Mouse (Mus musculus) NIH3T3 (cell line): ENCODE measurements around the gene Olfr1089.

Source experiments
- DNase-seq: peaks from one replicate; pipeline ENCODE4 v3.0.0-alpha.2; 2012; ENCODE audit warnings: low read depth

Gene Olfr1089

DNA sequence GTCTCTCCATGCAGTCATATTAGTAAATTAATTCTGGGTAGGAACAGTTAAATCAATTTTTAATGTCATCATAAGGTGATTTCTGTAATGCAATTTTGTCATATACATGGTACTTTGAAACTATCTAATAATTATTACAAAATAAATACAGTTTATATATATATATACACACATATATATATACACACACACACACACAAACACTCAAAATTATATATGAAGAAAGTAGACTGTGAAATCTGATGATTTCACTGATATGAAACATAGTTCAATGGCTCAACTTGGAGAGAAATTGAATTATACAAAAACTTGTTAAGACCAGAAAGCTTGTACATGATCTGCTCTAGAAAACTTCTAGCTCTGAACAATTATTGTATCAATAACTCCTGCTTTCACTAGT is at the start of gene Olfr1089:
Gene Olfr1089 (minus strand): TSS at position 101 of the 400 bp plus-strand sequence.
- no peak for DNase-seq

DNA sequence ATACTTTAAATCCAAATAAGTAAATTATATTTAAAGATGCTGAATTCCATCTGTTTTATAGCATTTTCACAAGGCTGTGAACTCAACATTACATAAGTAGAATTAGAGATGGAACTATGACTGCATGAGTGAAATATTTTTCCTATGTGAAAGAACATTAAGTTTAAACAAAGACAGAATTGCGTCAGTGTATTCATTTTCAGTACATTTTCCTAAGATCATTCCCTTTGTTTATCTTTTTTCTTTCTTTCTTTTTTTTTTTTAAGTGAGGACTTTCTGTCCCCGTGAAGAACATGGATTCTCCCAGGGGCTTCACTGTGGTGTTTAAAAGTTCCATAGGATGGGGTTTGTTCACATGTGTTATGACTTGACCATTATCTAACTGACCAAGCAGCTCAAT is 48.7 kb upstream of the Olfr1089 start, which contains the start of gene Olfr1093:
Gene Olfr1093 (plus strand): TSS at position 301 of the 400 bp plus-strand sequence.
- no peak for DNase-seq

DNA sequence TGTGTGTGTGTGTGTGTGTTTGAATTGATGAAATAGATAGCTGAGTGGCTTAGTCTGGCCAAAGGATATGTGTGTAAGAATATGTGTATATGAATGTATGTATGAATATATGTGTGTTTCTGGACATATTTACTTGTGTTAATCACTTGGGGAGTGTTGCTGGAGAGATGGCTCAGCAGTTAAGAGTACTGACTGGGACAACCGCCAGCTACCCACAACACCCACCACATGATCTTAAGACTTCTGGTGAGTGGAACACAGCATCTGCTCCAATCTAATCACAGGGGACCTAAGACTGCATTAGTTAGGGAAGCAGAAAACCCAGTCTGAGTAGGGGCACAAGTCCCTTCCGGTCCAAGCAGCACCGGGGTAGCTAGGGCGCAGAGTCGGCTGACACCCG is 27.5 kb upstream of the Olfr1089 start:
- DNase-seq: no peak

DNA sequence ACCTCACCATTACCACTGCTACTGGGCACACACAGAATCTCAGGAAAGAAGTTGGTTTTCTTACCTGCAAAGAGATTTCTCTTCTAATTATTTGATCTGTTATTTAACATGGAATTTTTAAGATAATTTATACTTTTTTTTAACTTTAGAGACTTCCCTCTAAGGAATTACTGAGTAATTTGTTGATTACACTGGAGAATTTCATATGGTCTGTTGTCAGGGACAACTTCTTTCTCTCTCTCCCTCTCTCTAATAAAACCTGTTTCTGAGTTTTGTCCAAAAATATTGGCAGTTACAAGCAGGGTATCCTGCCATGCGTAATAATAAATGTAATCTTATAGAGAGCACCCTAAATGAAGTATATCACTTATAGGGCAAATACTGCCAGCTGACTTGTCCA is 25.4 kb upstream of the Olfr1089 start, which contains the start of gene Olfr1090:
Gene Olfr1090 (minus strand): TSS at position 101 of the 400 bp plus-strand sequence.
- DNase-seq: no peak

DNA sequence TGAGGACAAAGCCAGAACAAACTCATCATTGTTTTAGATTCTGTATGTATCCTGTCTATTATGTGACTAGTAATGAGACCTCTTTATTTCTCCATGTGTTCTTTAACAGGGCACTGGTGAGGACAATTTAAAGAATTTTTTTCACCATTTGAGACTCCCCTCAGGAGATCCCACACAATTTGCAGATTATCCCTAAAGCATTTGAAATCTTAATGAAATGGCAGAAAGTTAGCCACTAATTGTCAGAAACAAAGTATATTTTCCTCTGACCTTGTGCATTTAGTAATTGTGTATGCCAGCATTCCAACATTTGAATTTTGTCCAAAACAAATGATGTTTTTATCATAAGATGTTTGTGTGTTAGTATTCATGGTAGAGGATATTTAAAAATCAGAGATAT is 35.2 kb downstream of the Olfr1089 start, which contains the start of gene Olfr1087:
Gene Olfr1087 (minus strand): TSS at position 101 of the 400 bp plus-strand sequence.
- no peak for DNase-seq
